Mouse (Mus musculus) liver, embryonic 14.5 days (tissue): Measurements from ENCODE around the gene Larp1.

Experiments used
- CTCF ChIP-seq: IDR thresholded peaks from 2 replicates; pipeline ENCODE4 v1.5.1; 2016; ENCODE audit warnings: antibody characterized with exemption, low read depth, control low read depth
- EP300 ChIP-seq: IDR thresholded peaks from 2 replicates; pipeline ENCODE4 v1.6.1; 2016; ENCODE audit warnings: antibody characterized with exemption, low read depth

GRCm38 (mm10) chr11:58005110-58005509 is 3.8 kb upstream of the Larp1 start:
- TF ChIP-seq CTCF (no peak), EP300 (no peak)
